Mouse (Mus musculus): ENCODE measurements around the gene Klhl29.
A peak's percentile ranks its signal among the peaks of the same experiment; 100 is the strongest.

The Klhl29 gene

GRCm38 (mm10) chr12:5375616-5376461, at the start of gene Klhl29:
Klhl29 (minus strand) TSS chr12:5375682.
- DNase-seq (ENCODE audit: low spot score in 2 of 2), result no peak

- DNase-seq (ENCODE audit: low spot score in 2 of 2), result no peak
Observed at GRCm38 (mm10) chr12:5425276-5425675, 49.8 kb upstream of the Klhl29 start.

GRCm38 (mm10) chr12:5415806-5416205, 40.3 kb upstream of the Klhl29 start:
- no peak for DNase-seq (ENCODE audit: low spot score in 2 of 2)

GRCm38 (mm10) chr12:5413976-5414375, 38.5 kb upstream of the Klhl29 start:
- no peak for DNase-seq (ENCODE audit: low spot score in 2 of 2)

- DNase-seq (ENCODE audit: low spot score in 2 of 2), result no peak
Observed at GRCm38 (mm10) chr12:5411761-5412537, 36.5 kb upstream of the Klhl29 start.

- DNase-seq (ENCODE audit: low spot score in 2 of 2), result no peak
Observed at GRCm38 (mm10) chr12:5411346-5411745, 35.9 kb upstream of the Klhl29 start.

- peak in 1 of 2 experiments; percentile 46 for DNase-seq (ENCODE audit: low spot score in 2 of 2)
Observed at GRCm38 (mm10) chr12:5410391-5411115, 35.1 kb upstream of the Klhl29 start.

GRCm38 (mm10) chr12:5407175-5407574, 31.7 kb upstream of the Klhl29 start:
- DNase-seq (ENCODE audit: low spot score in 2 of 2), result no peak

- no peak for DNase-seq (ENCODE audit: low spot score in 2 of 2)
Observed at GRCm38 (mm10) chr12:5397423-5397822, 21.9 kb upstream of the Klhl29 start.

GRCm38 (mm10) chr12:5395188-5395587, 19.7 kb upstream of the Klhl29 start:
- no peak for DNase-seq (ENCODE audit: low spot score in 2 of 2)

GRCm38 (mm10) chr12:5387112-5387511, 11.6 kb upstream of the Klhl29 start:
- no peak for DNase-seq (ENCODE audit: low spot score in 2 of 2)

GRCm38 (mm10) chr12:5386688-5387087, 11.2 kb upstream of the Klhl29 start:
- DNase-seq (ENCODE audit: low spot score in 2 of 2), result no peak

- no peak for DNase-seq (ENCODE audit: low spot score in 2 of 2)
Observed at GRCm38 (mm10) chr12:5381694-5382093, 6.2 kb upstream of the Klhl29 start.

- no peak for DNase-seq (ENCODE audit: low spot score in 2 of 2)
Observed at GRCm38 (mm10) chr12:5374684-5375615, 532 bp downstream of the Klhl29 start.

- no peak for DNase-seq (ENCODE audit: low spot score in 2 of 2)
Observed at GRCm38 (mm10) chr12:5374196-5374683, 1.2 kb downstream of the Klhl29 start.

GRCm38 (mm10) chr12:5373641-5374195, 1.8 kb downstream of the Klhl29 start:
- DNase-seq (ENCODE audit: low spot score in 2 of 2), result no peak

GRCm38 (mm10) chr12:5369396-5369795, 6.1 kb downstream of the Klhl29 start:
- DNase-seq (ENCODE audit: low spot score in 2 of 2), result no peak

- DNase-seq (ENCODE audit: low spot score in 2 of 2), result no peak
Observed at GRCm38 (mm10) chr12:5364836-5365235, 10.6 kb downstream of the Klhl29 start.

GRCm38 (mm10) chr12:5363961-5364634, 11.4 kb downstream of the Klhl29 start:
- no peak for DNase-seq (ENCODE audit: low spot score in 2 of 2)

- no peak for DNase-seq (ENCODE audit: low spot score in 2 of 2)
Observed at GRCm38 (mm10) chr12:5359065-5359464, 16.4 kb downstream of the Klhl29 start.
